Mouse (Mus musculus): ENCODE measurements at regions not wholly inside any gene's neighbourhood (a gene's known extent, or its start where the extent isn't known, plus 50 kb on each side); places are given as distances from the start of the nearest gene placed in this dataset.

- no peak overlapping the region for H3K4me3 ChIP-seq (ENCODE audit: insufficient read depth, low read length)
- no peak for TF ChIP-seq CTCF (IDR thresholded peaks at IDR 0.05; ENCODE audit: low read depth, low read length)
- no peak for TF ChIP-seq POLR2A (IDR thresholded peaks at IDR 0.05; ENCODE audit: borderline replicate concordance, low read depth, low read length)
- H3K4me1 ChIP-seq (ENCODE audit: control insufficient read depth, insufficient read depth, low read length): no peaks in the 10 kb centered on the region
- H3K27ac ChIP-seq (ENCODE audit: insufficient read depth, low read depth, low read length): no peak overlapping the region
These were observed 112.2 kb downstream of the Ipo8 start for GRCm38 (mm10) chr6:148719062-148719461.

GRCm38 (mm10) chr6:148710406-148710805 lies 120.9 kb downstream of the Ipo8 start:
- Histone ChIP-seq H3K27ac (ENCODE audit: insufficient read depth, low read depth, low read length) (no peak overlapping the region), H3K4me3 (ENCODE audit: insufficient read depth, low read length) (no peak overlapping the region), H3K4me1 (ENCODE audit: control insufficient read depth, insufficient read depth, low read length) (no peaks in the 10 kb centered on the region)
- TF ChIP-seq POLR2A (IDR thresholded peaks at IDR 0.05; ENCODE audit: borderline replicate concordance, low read depth, low read length) (no peak), CTCF (IDR thresholded peaks at IDR 0.05; ENCODE audit: low read depth, low read length) (no peak)

- Histone ChIP-seq H3K4me1 (ENCODE audit: control insufficient read depth, insufficient read depth, low read length) (no peaks in the 10 kb centered on the region), H3K4me3 (ENCODE audit: insufficient read depth, low read length) (no peak overlapping the region), H3K27ac (ENCODE audit: insufficient read depth, low read depth, low read length) (no peak overlapping the region)
- TF ChIP-seq CTCF (IDR thresholded peaks at IDR 0.05; ENCODE audit: low read depth, low read length) (no peak), POLR2A (IDR thresholded peaks at IDR 0.05; ENCODE audit: borderline replicate concordance, low read depth, low read length) (no peak)
These were observed 122.9 kb downstream of the Ipo8 start for GRCm38 (mm10) chr6:148708389-148708788.

DNA sequence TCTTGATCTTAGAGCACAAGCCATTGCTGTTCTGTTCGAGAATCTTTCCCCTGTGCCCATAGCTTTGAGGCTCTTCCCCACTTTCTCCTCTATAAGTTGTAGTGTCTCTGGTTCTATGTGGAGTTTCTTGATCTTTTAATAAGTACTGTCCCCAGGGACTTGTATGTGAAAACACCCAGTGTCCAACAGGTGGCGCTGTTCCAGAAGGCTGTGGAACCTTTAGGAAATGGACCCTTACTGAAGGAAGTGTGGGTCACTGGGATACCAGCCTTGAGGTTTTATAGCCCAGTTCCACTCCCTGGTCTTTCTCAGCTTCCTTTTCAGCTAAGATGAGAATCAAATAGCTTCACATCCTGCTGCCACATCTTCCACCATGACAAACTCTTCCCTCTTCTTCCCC lies 125.6 kb downstream of the Ipo8 start:
- no peak overlapping the region for H3K27ac ChIP-seq (ENCODE audit: insufficient read depth, low read depth, low read length)
- no peaks in the 10 kb centered on the region for H3K4me1 ChIP-seq (ENCODE audit: control insufficient read depth, insufficient read depth, low read length)
- no peak for TF ChIP-seq POLR2A (IDR thresholded peaks at IDR 0.05; ENCODE audit: borderline replicate concordance, low read depth, low read length)
- no peak; the same call in 1 of the 2 replicates for TF ChIP-seq CTCF (IDR thresholded peaks at IDR 0.05; ENCODE audit: low read depth, low read length)
- H3K4me3 ChIP-seq (ENCODE audit: insufficient read depth, low read length): no peak overlapping the region

DNA sequence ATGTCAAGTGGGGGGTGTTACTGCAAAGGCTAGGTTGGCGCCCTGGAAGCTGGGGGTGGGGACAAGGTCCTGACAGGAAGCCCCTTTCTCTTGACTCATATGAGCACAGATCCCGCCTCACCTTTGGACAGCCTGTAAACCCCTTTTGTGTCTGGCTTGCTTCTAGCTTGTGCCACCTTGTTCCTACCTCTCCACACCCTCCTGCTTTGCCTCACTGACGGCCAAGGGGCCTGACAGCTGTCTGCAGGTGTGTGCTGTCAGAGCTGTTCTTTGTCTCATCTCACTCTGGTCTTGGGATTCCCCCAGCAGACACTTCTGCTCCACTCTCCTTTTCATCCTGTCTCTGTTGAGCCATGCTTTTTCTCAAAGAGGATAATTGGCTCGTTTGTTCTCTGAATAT lies 137.9 kb downstream of the Ipo8 start:
- Histone ChIP-seq H3K4me1 (ENCODE audit: control insufficient read depth, insufficient read depth, low read length) (no peaks in the 10 kb centered on the region), H3K4me3 (ENCODE audit: insufficient read depth, low read length) (no peak overlapping the region), H3K27ac (ENCODE audit: insufficient read depth, low read depth, low read length) (no peak overlapping the region)
- TF ChIP-seq CTCF (IDR thresholded peaks at IDR 0.05; ENCODE audit: low read depth, low read length): no peak
- TF ChIP-seq POLR2A (IDR thresholded peaks at IDR 0.05; ENCODE audit: borderline replicate concordance, low read depth, low read length): no peak

DNA sequence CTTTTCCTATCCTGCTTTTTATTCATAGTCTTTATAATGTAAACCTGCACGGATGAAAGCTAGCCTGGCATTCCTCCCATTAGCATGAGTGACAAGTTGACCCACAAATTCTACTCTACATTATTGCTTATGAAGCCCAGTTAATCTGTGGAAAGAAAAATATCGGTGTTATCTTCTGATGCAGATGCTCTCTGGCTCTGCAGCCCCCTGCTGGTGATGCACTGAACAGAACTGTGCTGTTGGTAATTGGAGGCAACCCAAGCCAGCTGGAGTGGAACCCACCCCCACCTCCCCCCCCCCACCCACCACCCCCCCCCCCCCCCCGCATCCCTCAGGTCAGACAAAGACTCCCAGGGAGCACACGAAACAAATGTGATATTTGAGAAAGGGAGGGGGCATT lies 143.5 kb downstream of the Ipo8 start:
- TF ChIP-seq CTCF (IDR thresholded peaks at IDR 0.05; ENCODE audit: low read depth, low read length): no peak
- TF ChIP-seq POLR2A (IDR thresholded peaks at IDR 0.05; ENCODE audit: borderline replicate concordance, low read depth, low read length): no peak
- Histone ChIP-seq H3K4me1 (ENCODE audit: control insufficient read depth, insufficient read depth, low read length) (no peaks in the 10 kb centered on the region), H3K27ac (ENCODE audit: insufficient read depth, low read depth, low read length) (no peak overlapping the region), H3K4me3 (ENCODE audit: insufficient read depth, low read length) (no peak overlapping the region)

DNA sequence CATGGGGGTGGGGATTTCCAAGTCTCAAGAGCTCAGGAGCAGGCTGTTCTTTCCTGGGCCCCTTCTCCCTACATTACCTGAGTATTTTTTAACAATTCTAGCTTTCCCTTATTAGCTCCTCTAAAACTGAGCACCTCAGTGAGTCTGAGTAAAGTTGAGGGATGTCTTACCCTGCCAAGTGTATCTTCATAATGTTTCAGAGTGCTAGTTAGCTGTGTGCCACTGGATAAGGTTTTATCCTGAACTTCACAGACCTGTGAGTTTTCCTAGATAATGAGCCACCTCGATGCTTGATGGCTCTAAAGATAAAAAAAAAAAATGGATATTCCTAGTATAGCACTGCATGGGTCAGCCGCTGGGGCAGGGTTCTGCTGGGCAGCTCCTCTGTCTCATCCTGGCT lies 171.1 kb downstream of the Ipo8 start:
- no peaks in the 10 kb centered on the region for H3K4me1 ChIP-seq (ENCODE audit: control insufficient read depth, insufficient read depth, low read length)
- TF ChIP-seq POLR2A (IDR thresholded peaks at IDR 0.05; ENCODE audit: borderline replicate concordance, low read depth, low read length): no peak
- no peak for TF ChIP-seq CTCF (IDR thresholded peaks at IDR 0.05; ENCODE audit: low read depth, low read length)
- no peak overlapping the region for H3K27ac ChIP-seq (ENCODE audit: insufficient read depth, low read depth, low read length)
- H3K4me3 ChIP-seq (ENCODE audit: insufficient read depth, low read length): no peak overlapping the region

GRCm38 (mm10) chr6:148653216-148653615 lies 178.1 kb downstream of the Ipo8 start:
- TF ChIP-seq CTCF (IDR thresholded peaks at IDR 0.05; ENCODE audit: low read depth, low read length): no peak
- Histone ChIP-seq H3K4me3 (ENCODE audit: insufficient read depth, low read length) (no peak overlapping the region), H3K4me1 (ENCODE audit: control insufficient read depth, insufficient read depth, low read length) (no peaks in the 10 kb centered on the region), H3K27ac (ENCODE audit: insufficient read depth, low read depth, low read length) (no peak overlapping the region)

GRCm38 (mm10) chr6:148652434-148652833 lies 178.8 kb downstream of the Ipo8 start:
- no peaks in the 10 kb centered on the region for H3K4me1 ChIP-seq (ENCODE audit: control insufficient read depth, insufficient read depth, low read length)
- H3K27ac ChIP-seq (ENCODE audit: insufficient read depth, low read depth, low read length): no peak overlapping the region
- H3K4me3 ChIP-seq (ENCODE audit: insufficient read depth, low read length): no peak overlapping the region
- TF ChIP-seq POLR2A (IDR thresholded peaks at IDR 0.05; ENCODE audit: borderline replicate concordance, low read depth, low read length): no peak
- TF ChIP-seq CTCF (IDR thresholded peaks at IDR 0.05; ENCODE audit: low read depth, low read length): no peak

GRCm38 (mm10) chr6:148647423-148648390 lies 183.6 kb downstream of the Ipo8 start:
- no peak overlapping the region for H3K27ac ChIP-seq (ENCODE audit: insufficient read depth, low read depth, low read length)
- H3K4me1 ChIP-seq (ENCODE audit: control insufficient read depth, insufficient read depth, low read length): no peaks in the 10 kb centered on the region
- TF ChIP-seq CTCF (IDR thresholded peaks at IDR 0.05; ENCODE audit: low read depth, low read length) (no peak), POLR2A (IDR thresholded peaks at IDR 0.05; ENCODE audit: borderline replicate concordance, low read depth, low read length) (no peak)
- H3K4me3 ChIP-seq (ENCODE audit: insufficient read depth, low read length): no peak overlapping the region
